In the genomic region with DNA sequence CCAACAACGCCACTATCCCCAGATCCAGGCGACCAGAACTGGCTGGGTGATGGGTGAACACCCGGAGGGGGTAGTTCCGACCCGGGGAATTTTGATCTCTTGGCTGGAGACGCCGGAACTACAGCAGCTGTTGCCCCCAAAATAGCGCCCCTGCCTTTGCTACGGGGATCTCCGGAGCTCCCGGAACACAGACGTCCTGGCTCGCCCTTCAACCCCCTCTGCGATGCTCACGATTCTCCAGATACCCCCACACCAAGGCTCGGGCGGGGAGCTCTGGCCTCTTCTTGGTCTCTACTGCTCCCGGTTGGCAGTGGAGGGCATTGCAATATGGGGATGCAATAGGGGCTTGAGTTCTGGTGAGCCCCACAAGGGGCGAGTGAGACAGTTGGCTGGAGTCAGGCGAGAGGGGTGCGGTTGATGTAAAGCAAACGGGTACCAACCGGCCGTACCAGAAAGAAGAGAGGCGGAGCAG, we compare ENCODE assay signal across 7 mouse cellular contexts. TPM values are rescaled to one million over a fixed set of nuclear protein-coding genes. Genes with fewer than 3 reads are reported as not detected.
DNase-seq lines count a peak whose midpoint lies in the region; ATAC-seq and TF ChIP-seq lines count a peak whose summit lies in the region.

No protein-coding gene starts in this region.

- intact Hi-C loops in left cerebral cortex, postnatal 14 days (cut with DNase I) = loop anchor here (5.0 kb wide), 1 partner anchor 257 kb away; no protein-coding TSS in a partner anchor

- TF ChIP-seq RAD21 in MEL (IDR thresholded peaks at IDR 0.05; ENCODE audit: low read depth, low read length) = peak; percentile 40

- H3K9me3 ChIP-seq in E14TG2a.4 (ENCODE audit: low read length) = no peaks in the 10 kb centered on the region
- H3K9me3 ChIP-seq in MEL (replicated peaks; ENCODE audit: insufficient read depth, low read length) = no peaks in the 10 kb centered on the region
- no peaks in the 10 kb centered on the region for H3K9me3 ChIP-seq in embryonic facial prominence, embryonic 10.5 days
- no peaks in the 10 kb centered on the region for H3K9me3 ChIP-seq in heart, embryonic 14.5 days (ENCODE audit: control insufficient read depth, low read length)
- H3K9me3 ChIP-seq in midbrain, embryonic 15.5 days = no peaks in the 10 kb centered on the region

- H3K27me3 ChIP-seq in E14TG2a.4 (ENCODE audit: insufficient read depth, low read length) (peaks cover 61% of the 10 kb centered on the region), MEL (ENCODE audit: control insufficient read depth in 1 of 2, insufficient read depth in 2 of 2, low read length in 2 of 2) (no peaks in the 10 kb centered on the region)
- H3K27me3 ChIP-seq in embryonic facial prominence, embryonic 10.5 days (replicated peaks; ENCODE audit: low read depth, poor library complexity, severe bottlenecking) = peaks cover 66% of the 10 kb centered on the region
- peaks cover 45% of the 10 kb centered on the region for H3K27me3 ChIP-seq in heart, embryonic 14.5 days (ENCODE audit: control insufficient read depth, insufficient read depth, low read length)
- peaks cover 30% of the 10 kb centered on the region for H3K27me3 ChIP-seq in midbrain, embryonic 15.5 days (replicated peaks)

- TF ChIP-seq POLR2A in MEL (IDR thresholded peaks at IDR 0.05; ENCODE audit: control insufficient read depth in 1 of 2, insufficient read depth in 1 of 2, low read depth in 1 of 2, low read length in 2 of 2, poor library complexity in 1 of 2) = no peak

- H3K9ac ChIP-seq in MEL (ENCODE audit: control insufficient read depth, low read depth, low read length, poor library complexity, severe bottlenecking) = peak overlapping the region; percentile 86
- peak overlapping the region; percentile 62 for H3K9ac ChIP-seq in heart, embryonic 14.5 days (ENCODE audit: low read length)
- H3K9ac ChIP-seq in midbrain, embryonic 15.5 days = peak overlapping the region; percentile 33

- H3K4me1 ChIP-seq in E14TG2a.4 (replicated peaks; ENCODE audit: low read depth, low read length) = peaks cover 52% of the 10 kb centered on the region
- peaks cover 4 to 31% of the 10 kb centered on the region in 2 experiments for H3K4me1 ChIP-seq in MEL (ENCODE audit: control insufficient read depth in 1 of 2, insufficient read depth in 2 of 2, low read length in 2 of 2)
- H3K4me1 ChIP-seq in embryonic facial prominence, embryonic 10.5 days = peaks cover 46% of the 10 kb centered on the region
- H3K4me1 ChIP-seq in heart, embryonic 14.5 days (ENCODE audit: control insufficient read depth in 2 of 2, insufficient read depth in 2 of 2, low read length in 2 of 2) = peaks cover 13 to 38% of the 10 kb centered on the region in 2 experiments
- H3K4me1 ChIP-seq in midbrain, embryonic 15.5 days = peaks cover 51% of the 10 kb centered on the region

- peak overlapping the region; percentile 90 for H3K4me2 ChIP-seq in heart, embryonic 14.5 days (ENCODE audit: low read length)
- H3K4me2 ChIP-seq in midbrain, embryonic 15.5 days = peak overlapping the region; percentile 96

- peaks cover 9% of the 10 kb centered on the region; the same call in 1 of the 2 replicates for H3K79me2 ChIP-seq in MEL (ENCODE audit: control insufficient read depth, insufficient read depth, low read length, poor library complexity)

- no peak for TF ChIP-seq EP300 in MEL (IDR thresholded peaks at IDR 0.05; ENCODE audit: low read depth in 1 of 2, low read length in 2 of 2)

- 4% methylated on average over 25 of the region's 25 CpGs for WGBS in embryonic facial prominence, embryonic 10.5 days
- 4% methylated on average over 25 of the region's 25 CpGs for WGBS in heart, embryonic 14.5 days
- WGBS in midbrain, embryonic 15.5 days = 2% methylated on average over 25 of the region's 25 CpGs

- peak overlapping the region; percentile 92 for H3K27ac ChIP-seq in MEL (ENCODE audit: control insufficient read depth, low read depth, low read length)
- H3K27ac ChIP-seq in embryonic facial prominence, embryonic 10.5 days (replicated peaks) = peak overlapping the region; percentile 65
- no peak overlapping the region for H3K27ac ChIP-seq in heart, embryonic 14.5 days (replicated peaks in 1 of 2; ENCODE audit: control insufficient read depth in 1 of 2, insufficient read depth in 1 of 2, low read depth in 2 of 2, low read length in 2 of 2)
- no peak overlapping the region for H3K27ac ChIP-seq in midbrain, embryonic 15.5 days

- DNase-seq in MEL (ENCODE audit: low read depth, low spot score) = peak; percentile 79
- DNase-seq in embryonic facial prominence, embryonic 10.5 days (ENCODE audit: low spot score) = peak; percentile 68
- peak; percentile 63 to 79 for DNase-seq in left cerebral cortex, postnatal 14 days (ENCODE audit: low spot score in 2 of 2)
- DNase-seq in telencephalon, adult 2 months (ENCODE audit: low read depth, low spot score) = peak; percentile 50

- ATAC-seq in heart, embryonic 14.5 days (ENCODE audit: insufficient number of reproducible peaks, insufficient read depth, low FRiP score, low read depth) = no peak
- no peak for ATAC-seq in midbrain, embryonic 15.5 days (replicated peaks)

- no peaks in the 10 kb centered on the region for H3K36me3 ChIP-seq in E14TG2a.4 (ENCODE audit: insufficient read depth, low read length)
- H3K36me3 ChIP-seq in MEL (ENCODE audit: control insufficient read depth in 1 of 2, insufficient read depth in 2 of 2, low read length in 2 of 2) = peaks cover 0 to 24% of the 10 kb centered on the region in 2 experiments; a peak in 2 of 4 replicates
- H3K36me3 ChIP-seq in embryonic facial prominence, embryonic 10.5 days (replicated peaks) = no peaks in the 10 kb centered on the region
- no peaks in the 10 kb centered on the region for H3K36me3 ChIP-seq in heart, embryonic 14.5 days (ENCODE audit: control insufficient read depth, insufficient read depth, low read length)
- no peaks in the 10 kb centered on the region for H3K36me3 ChIP-seq in midbrain, embryonic 15.5 days (replicated peaks)

- H3K4me3 ChIP-seq in E14TG2a.4 (replicated peaks; ENCODE audit: low read length) (peak overlapping the region; percentile 68), MEL (ENCODE audit: control insufficient read depth in 1 of 2, insufficient read depth in 1 of 2, low read depth in 2 of 2, low read length in 2 of 2) (peak overlapping the region; percentile 70 to 89)
- peak overlapping the region; percentile 59 for H3K4me3 ChIP-seq in embryonic facial prominence, embryonic 10.5 days
- H3K4me3 ChIP-seq in heart, embryonic 14.5 days (ENCODE audit: control insufficient read depth in 1 of 2, insufficient read depth in 1 of 2, low read depth in 1 of 2, low read length in 2 of 2) = peak overlapping the region; percentile 36 to 41
- peak overlapping the region; percentile 46 for H3K4me3 ChIP-seq in midbrain, embryonic 15.5 days

- TF ChIP-seq CTCF in E14TG2a.4 (conservative IDR thresholded peaks at IDR 0.05; ENCODE audit: low read length) (peak; percentile 45), MEL (IDR thresholded peaks at IDR 0.05 in 2 of 3, conservative IDR thresholded peaks at IDR 0.05 in 1 of 3; ENCODE audit: control insufficient read depth in 1 of 3, insufficient read depth in 1 of 3, low read depth in 2 of 3, low read length in 3 of 3, poor library complexity in 1 of 3, severe bottlenecking in 1 of 3) (peak; percentile 36 to 47 (median 47); a peak in 5 of 6 replicates)

RNA-seq across cellular contexts. Expression of a gene that starts 1.7 kb away (rescaled TPM):
- total RNA-seq in MEL (2012; rRNA removed) = 3.4 and 7.0 TPM in 2 replicates
- polyA plus RNA-seq in MEL (2012; ENCODE audit: insufficient read depth in 1 of 2, insufficient read length in 2 of 2, low read depth in 1 of 2, low replicate concordance in 2 of 2, missing spikeins in 1 of 2) = 10 to 100 TPM in 1 of 2 experiments, not detected in 1; 16.8 TPM
- 3.8 and 4.5 TPM in 2 replicates for polyA plus RNA-seq in embryonic facial prominence, embryonic 10.5 days (2016; fragmentation: Nextera tagmentation; extraction: Ambion mirVana)
- polyA plus RNA-seq in heart, embryonic 14.5 days (2014; fragmentation: Nextera tagmentation; extraction: Ambion mirVana) = 11.2 and 12.5 TPM in 2 replicates
- total RNA-seq in left cerebral cortex, postnatal 14 days (2021) = 10 to 100 TPM; 68.4 to 81.1 TPM
- 39.8 and 45.6 TPM in 2 replicates for polyA plus RNA-seq in midbrain, embryonic 15.5 days (2015; fragmentation: Nextera tagmentation; extraction: Ambion mirVana)

RNA-seq across cellular contexts. Expression of a gene that starts 5.4 kb away (rescaled TPM):
- total RNA-seq in MEL (2012; rRNA removed) = 4.7 and 6.9 TPM in 2 replicates
- polyA plus RNA-seq in MEL (2012; ENCODE audit: insufficient read depth in 1 of 2, insufficient read length in 2 of 2, low read depth in 1 of 2, low replicate concordance in 2 of 2, missing spikeins in 1 of 2) = 10 to 100 TPM in 1 of 2 experiments, not detected in 1; 16.1 TPM
- 7.8 and 8.3 TPM in 2 replicates for polyA plus RNA-seq in embryonic facial prominence, embryonic 10.5 days (2016; fragmentation: Nextera tagmentation; extraction: Ambion mirVana)
- polyA plus RNA-seq in heart, embryonic 14.5 days (2014; fragmentation: Nextera tagmentation; extraction: Ambion mirVana) = 7.1 and 7.4 TPM in 2 replicates
- total RNA-seq in left cerebral cortex, postnatal 14 days (2021) = 10 to 100 TPM; 16.4 to 17.1 TPM
- polyA plus RNA-seq in midbrain, embryonic 15.5 days (2015; fragmentation: Nextera tagmentation; extraction: Ambion mirVana) = 18.2 and 18.7 TPM in 2 replicates

RNA-seq across cellular contexts. Expression of a gene that starts 18.4 kb away (rescaled TPM):
- 235 and 291 TPM in 2 replicates for total RNA-seq in MEL (2012; rRNA removed)
- polyA plus RNA-seq in MEL (2012; ENCODE audit: insufficient read depth in 1 of 2, insufficient read length in 2 of 2, low read depth in 1 of 2, low replicate concordance in 2 of 2, missing spikeins in 1 of 2) = 100 to 1,000 TPM in 1 of 2 experiments, not detected in 1; 454 TPM
- polyA plus RNA-seq in embryonic facial prominence, embryonic 10.5 days (2016; fragmentation: Nextera tagmentation; extraction: Ambion mirVana) = 191 and 214 TPM in 2 replicates
- 58.6 and 69.9 TPM in 2 replicates for polyA plus RNA-seq in heart, embryonic 14.5 days (2014; fragmentation: Nextera tagmentation; extraction: Ambion mirVana)
- 100 to 1,000 TPM; 167 to 176 TPM for total RNA-seq in left cerebral cortex, postnatal 14 days (2021)
- polyA plus RNA-seq in midbrain, embryonic 15.5 days (2015; fragmentation: Nextera tagmentation; extraction: Ambion mirVana) = 106 and 107 TPM in 2 replicates

RNA-seq across cellular contexts. Expression of a gene that starts 25.2 kb away (rescaled TPM):
- 0.46 and 0.58 TPM in 2 replicates for total RNA-seq in MEL (2012; rRNA removed)
- 1 to 10 TPM in 1 of 2 experiments, not detected in 1; 2.1 TPM for polyA plus RNA-seq in MEL (2012; ENCODE audit: insufficient read depth in 1 of 2, insufficient read length in 2 of 2, low read depth in 1 of 2, low replicate concordance in 2 of 2, missing spikeins in 1 of 2)
- polyA plus RNA-seq in embryonic facial prominence, embryonic 10.5 days (2016; fragmentation: Nextera tagmentation; extraction: Ambion mirVana) = 73.1 and 76.2 TPM in 2 replicates
- 32.3 and 38.9 TPM in 2 replicates for polyA plus RNA-seq in heart, embryonic 14.5 days (2014; fragmentation: Nextera tagmentation; extraction: Ambion mirVana)
- total RNA-seq in left cerebral cortex, postnatal 14 days (2021) = 1 to 10 TPM; 3.5 to 3.9 TPM
- polyA plus RNA-seq in midbrain, embryonic 15.5 days (2015; fragmentation: Nextera tagmentation; extraction: Ambion mirVana) = 14.7 and 19.1 TPM in 2 replicates

RNA-seq across cellular contexts. Expression of a gene that starts 44.4 kb away (rescaled TPM):
- total RNA-seq in MEL (2012; rRNA removed) = 7.1 and 8.8 TPM in 2 replicates
- polyA plus RNA-seq in MEL (2012; ENCODE audit: insufficient read depth in 1 of 2, insufficient read length in 2 of 2, low read depth in 1 of 2, low replicate concordance in 2 of 2, missing spikeins in 1 of 2) = 10 to 100 TPM in 1 of 2 experiments, not detected in 1; 12.1 TPM
- 12.6 and 13.4 TPM in 2 replicates for polyA plus RNA-seq in embryonic facial prominence, embryonic 10.5 days (2016; fragmentation: Nextera tagmentation; extraction: Ambion mirVana)
- polyA plus RNA-seq in heart, embryonic 14.5 days (2014; fragmentation: Nextera tagmentation; extraction: Ambion mirVana) = 5.3 and 5.7 TPM in 2 replicates
- total RNA-seq in left cerebral cortex, postnatal 14 days (2021) = 10 to 100 TPM; 23.7 to 28.0 TPM
- polyA plus RNA-seq in midbrain, embryonic 15.5 days (2015; fragmentation: Nextera tagmentation; extraction: Ambion mirVana) = 27.7 and 29.5 TPM in 2 replicates

Comparison
In these comparisons a context has a peak if more than half of its experiments do, and no peak if none do; other contexts are left out.
1. H3K27ac ChIP-seq: peak in MEL (single experiment) and embryonic facial prominence, embryonic 10.5 days (single experiment); none in heart, embryonic 14.5 days (0 of 2) and midbrain, embryonic 15.5 days (single experiment).
2. H3K9ac ChIP-seq: peak in every context shown above with its lines; median percentile 86 in MEL; 62 in heart, embryonic 14.5 days; 33 in midbrain, embryonic 15.5 days.
3. Peak in every context shown above with its lines, with median percentiles within 50 percentile points of each other: H3K4me3 ChIP-seq and DNase-seq.